Mouse (Mus musculus): ENCODE data around the gene Hoxa4.
A peak's percentile ranks its signal among the peaks of the same experiment; 100 is the strongest.

The Hoxa4 gene

DNA sequence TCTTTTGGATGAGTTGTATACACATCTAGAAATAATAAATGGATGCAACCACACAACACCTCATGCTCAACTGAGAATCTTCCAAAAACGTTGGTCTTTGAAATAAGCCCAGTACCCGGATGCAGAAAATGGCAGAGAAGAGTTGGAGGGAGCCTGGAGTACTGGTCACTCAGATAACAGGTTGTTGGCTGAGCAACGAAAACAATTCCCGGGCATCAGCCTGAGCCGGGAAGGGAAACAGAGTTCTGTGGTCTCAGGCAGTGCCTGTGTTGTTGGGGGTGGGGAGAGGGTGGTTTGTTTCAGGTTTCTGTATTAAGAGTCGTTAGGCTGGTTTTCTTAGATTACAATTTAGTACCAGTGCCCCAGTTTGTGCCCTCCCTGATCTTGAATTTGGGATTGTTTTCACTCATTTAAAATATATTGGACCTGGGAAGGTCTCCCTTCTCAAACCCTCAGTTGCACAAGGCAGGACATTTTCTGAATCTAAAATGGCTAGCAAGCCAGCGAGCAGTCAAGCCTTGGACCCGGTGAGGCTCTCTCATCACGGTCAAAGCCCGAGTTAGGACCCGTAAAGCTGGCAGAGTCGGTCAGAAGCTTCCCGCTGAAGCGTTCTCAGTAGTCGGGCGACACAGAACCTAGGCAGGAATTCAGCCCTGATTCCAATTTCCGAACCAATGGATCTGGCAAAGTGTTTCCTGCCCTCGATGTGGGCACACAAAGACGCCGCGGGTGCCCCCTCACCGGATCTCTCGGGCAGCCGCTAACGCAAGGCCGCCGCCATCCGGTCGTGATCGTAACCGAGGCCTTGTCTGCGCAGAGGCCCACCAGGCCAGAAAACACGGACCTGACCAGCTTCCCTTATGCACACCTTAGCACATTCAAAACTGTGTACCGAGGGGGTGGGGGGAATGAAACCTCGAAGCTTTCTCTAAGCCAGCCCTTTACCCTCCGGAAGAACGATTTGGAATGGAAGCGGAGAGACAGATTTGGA, 37.2 kb upstream of the Hoxa4 start:
- no peak for DNase-seq (ENCODE audit: low spot score)

- no peak for DNase-seq (ENCODE audit: low spot score)
These were observed 36.1 kb upstream of the Hoxa4 start for GRCm38 (mm10) chr6:52227470-52228222.

GRCm38 (mm10) chr6:52226569-52227257, 35.2 kb upstream of the Hoxa4 start:
- DNase-seq (ENCODE audit: low spot score) = no peak

DNA sequence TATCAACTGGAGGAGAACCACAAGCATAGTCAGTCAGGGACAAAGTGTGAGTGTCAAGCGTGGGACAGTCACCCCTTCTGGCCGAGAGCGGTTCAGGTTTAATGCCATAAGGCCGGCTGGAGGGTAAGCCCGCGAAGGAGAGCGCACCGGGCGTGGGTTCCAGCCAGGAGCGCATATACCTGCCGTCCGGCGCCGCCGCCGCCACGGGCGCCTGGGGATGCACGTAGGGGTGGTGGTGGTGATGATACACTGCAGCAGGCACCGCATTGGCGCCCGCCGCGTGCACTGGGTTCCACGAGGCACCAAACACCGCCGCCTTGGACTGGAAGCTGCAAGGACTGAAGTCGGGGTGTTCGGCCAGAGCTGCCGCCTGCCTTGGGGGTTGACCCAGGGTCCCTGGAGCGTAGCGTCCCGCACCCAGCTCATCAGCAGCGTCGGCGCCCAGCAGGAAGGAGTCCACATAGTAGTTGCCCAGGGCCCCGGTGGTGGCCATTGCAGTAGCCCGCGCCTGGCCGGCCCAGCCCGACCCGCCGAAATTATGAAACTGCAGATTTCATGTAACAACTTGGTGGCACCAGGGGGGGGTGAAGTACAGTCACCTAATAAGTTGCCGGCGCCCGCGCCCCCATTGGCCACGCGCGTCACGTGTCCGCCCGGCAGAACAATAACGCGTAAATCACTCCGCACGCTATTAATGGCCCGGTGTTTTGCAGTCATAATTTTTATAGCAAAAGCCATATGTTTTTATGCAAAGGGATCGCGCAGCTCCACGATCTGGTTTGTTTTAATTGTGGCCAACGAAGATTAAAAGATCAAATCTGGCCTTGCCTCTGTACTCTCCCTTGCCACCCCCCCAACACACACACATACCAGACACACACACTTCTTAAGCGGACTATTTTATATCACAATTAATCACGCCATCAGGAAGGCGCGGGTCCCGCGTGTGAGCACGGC, 34.3 kb upstream of the Hoxa4 start:
- DNase-seq (ENCODE audit: low spot score) = no peak

- DNase-seq (ENCODE audit: low spot score) = no peak
These were observed 33.5 kb upstream of the Hoxa4 start for GRCm38 (mm10) chr6:52224895-52225611.

DNA sequence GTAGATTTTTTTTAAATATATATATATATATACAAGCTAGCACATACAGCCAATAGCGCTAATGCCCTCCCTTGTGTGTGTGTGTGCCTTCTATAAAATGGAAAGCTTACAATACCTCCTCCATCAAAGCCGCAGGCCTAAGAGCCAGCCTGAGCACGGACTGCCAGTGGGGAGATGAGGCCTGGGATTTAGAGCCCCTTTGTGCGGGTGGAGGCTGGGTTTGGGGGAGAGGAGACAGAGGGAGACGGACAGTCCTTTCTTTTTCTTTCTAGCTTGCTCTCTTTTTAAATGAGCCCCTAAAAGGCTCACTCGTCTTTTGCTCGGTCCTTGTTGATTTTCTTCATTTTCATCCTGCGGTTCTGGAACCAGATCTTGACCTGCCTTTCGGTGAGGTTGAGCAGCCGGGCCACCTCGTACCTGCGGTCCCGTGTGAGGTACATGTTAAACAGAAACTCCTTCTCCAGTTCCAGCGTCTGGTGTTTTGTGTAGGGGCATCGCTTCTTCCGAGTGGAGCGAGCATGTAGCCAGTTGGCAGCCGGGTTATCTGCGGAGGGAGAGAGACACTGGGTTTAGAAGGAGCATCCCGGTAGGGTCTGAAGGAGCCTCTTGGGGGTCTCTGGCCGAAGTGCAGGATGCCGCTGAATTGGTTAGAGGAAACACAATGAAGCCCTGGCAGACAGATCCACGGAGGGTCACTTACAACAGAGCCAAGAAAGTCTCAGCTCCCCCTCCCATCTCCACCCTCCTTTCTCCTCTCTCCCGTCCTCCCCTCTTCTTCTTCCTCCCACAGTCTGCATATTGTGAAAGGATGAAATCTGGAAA, 32.6 kb upstream of the Hoxa4 start:
- no peak for DNase-seq (ENCODE audit: low spot score)

GRCm38 (mm10) chr6:52222729-52223128, 31.2 kb upstream of the Hoxa4 start:
- no peak for DNase-seq (ENCODE audit: low spot score)

- DNase-seq (ENCODE audit: low spot score) = no peak
These were observed 30.6 kb upstream of the Hoxa4 start for GRCm38 (mm10) chr6:52221993-52222685.

GRCm38 (mm10) chr6:52221337-52221992, 29.9 kb upstream of the Hoxa4 start, which contains the start of gene Hoxa7:
Gene Hoxa7, minus strand, starts transcription at chr6:52221854.
- peak; percentile 36 for DNase-seq (ENCODE audit: low spot score)

- no peak for DNase-seq (ENCODE audit: low spot score)
These were observed 29.3 kb upstream of the Hoxa4 start for GRCm38 (mm10) chr6:52220865-52221310.

DNA sequence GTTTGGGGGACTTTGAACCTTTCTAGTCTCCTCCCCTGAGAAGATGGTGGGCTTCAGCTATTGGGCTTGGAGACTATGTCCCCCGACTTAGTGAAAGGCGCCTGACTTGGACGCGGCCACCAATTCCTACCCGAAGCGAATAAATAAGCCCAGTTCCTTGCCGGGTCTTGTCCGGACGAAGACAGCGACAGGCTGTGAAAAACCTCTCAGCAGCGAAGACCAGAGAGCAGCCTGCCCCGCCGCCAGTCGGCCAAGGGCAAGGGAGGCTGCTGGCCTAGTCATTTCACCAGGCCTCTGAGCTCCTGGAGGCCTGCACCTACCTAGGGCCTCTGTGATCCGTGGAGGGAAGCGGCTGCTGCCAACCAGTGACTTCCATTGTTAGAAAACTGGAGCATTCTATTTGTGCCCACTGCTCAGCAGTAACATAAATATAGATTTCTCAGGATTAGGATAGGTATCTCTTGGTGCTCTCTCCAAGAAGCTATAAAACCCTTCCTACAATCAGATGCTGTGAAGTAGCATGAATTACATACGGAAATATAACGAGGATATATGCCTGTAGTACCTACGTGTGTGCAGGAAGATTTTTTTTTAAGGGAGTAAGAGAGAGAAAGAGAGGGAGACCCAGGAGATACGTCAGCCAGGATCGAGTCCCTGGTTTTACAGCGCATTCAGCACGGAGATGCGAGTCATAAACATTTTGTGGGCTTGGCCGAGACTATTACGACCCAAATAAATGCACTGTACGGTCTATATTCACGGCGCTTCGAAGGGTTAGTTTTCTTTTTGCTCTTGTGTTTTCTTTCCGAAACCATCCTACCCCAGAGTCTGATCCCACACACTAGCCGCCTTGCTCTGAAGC, 28.7 kb upstream of the Hoxa4 start:
- no peak for DNase-seq (ENCODE audit: low spot score)

- no peak for DNase-seq (ENCODE audit: low spot score)
These were observed 27.8 kb upstream of the Hoxa4 start for GRCm38 (mm10) chr6:52219234-52219942.

DNA sequence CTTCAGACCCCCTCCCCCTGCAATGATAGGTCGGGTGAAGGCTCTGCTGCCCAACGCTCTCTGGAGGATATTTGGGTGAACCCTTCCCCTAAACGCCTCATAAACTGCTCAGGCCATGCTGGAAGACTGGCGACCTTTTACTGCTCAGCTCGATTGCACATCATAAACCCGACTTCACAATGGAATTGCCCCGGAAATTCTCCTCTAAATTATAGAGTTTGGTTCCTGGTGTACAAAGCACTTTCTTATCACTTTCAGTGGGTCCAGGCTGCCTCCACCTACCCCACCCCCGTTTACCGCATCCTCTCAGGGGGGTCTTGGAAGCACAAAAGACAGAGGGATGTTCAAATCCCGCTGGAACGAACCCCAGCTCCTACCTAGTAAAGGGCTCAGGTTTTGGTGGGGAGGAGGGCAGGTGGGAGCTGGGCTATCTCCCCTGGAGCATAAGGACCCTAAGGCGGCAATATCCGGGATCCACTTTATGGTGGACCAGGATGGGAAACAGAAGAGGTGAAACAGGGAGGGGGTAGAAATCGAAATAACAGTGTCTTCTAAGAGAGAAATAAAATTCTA, 27.2 kb upstream of the Hoxa4 start:
- no peak for DNase-seq (ENCODE audit: low spot score)

GRCm38 (mm10) chr6:52217895-52218642, 26.5 kb upstream of the Hoxa4 start:
- DNase-seq (ENCODE audit: low spot score) = no peak

- DNase-seq (ENCODE audit: low spot score) = no peak
These were observed 25.9 kb upstream of the Hoxa4 start for GRCm38 (mm10) chr6:52217459-52217768.

All from c-Kit-positive CD71-positive TER-119-positive erythroid progenitor cells, embryonic 14.5 days (primary cell).